Mouse (Mus musculus): Measurements from ENCODE around the gene Gnai2. TPM values are rescaled to one million over a fixed set of nuclear protein-coding genes. Genes with fewer than 3 reads are reported as not detected.

Gnai2 gene
- polyA plus RNA-seq (2015; fragmentation: Nextera tagmentation; extraction: Ambion mirVana), result 285 and 303 TPM in 2 replicates

GRCm38 (mm10) chr9:107635279-107636028 lies at the start of gene Gnai2:
TSS of gene Gnai2 (minus strand) at chr9:107635367.

GRCm38 (mm10) chr9:107679501-107679900 lies 44.3 kb upstream of the Gnai2 start, which contains the start of gene Gnat1:
TSS of gene Gnat1 (minus strand) at chr9:107679712.

GRCm38 (mm10) chr9:107669480-107669945 lies 34.3 kb upstream of the Gnai2 start, which contains the start of gene Slc38a3:
TSS of gene Slc38a3 (minus strand) at chr9:107669530.

GRCm38 (mm10) chr9:107608741-107609432 lies 26.3 kb downstream of the Gnai2 start, which contains the start of gene Sema3b:
TSS of gene Sema3b (minus strand) at chr9:107609229.

GRCm38 (mm10) chr9:107586974-107587832 lies 48.0 kb downstream of the Gnai2 start, which contains the start of gene Ifrd2:
TSS of gene Ifrd2 (plus strand) at chr9:107587642.

GRCm38 (mm10) chr9:107580501-107581317 lies 54.5 kb downstream of the Gnai2 start, which contains the start of gene Hyal3:
TSS of gene Hyal3 (plus strand) at chr9:107580818.

GRCm38 (mm10) chr9:107578587-107578986 lies 56.6 kb downstream of the Gnai2 start, which contains the start of gene Naa80:
TSS of gene Naa80 (plus strand) at chr9:107578887.

GRCm38 (mm10) chr9:107576357-107577107 lies 58.6 kb downstream of the Gnai2 start, which contains the start of gene Hyal1:
TSS of gene Hyal1 (plus strand) at chr9:107576927.

GRCm38 (mm10) chr9:107567702-107568319 lies 67.4 kb downstream of the Gnai2 start, which contains the start of gene Hyal2:
TSS of gene Hyal2 (plus strand) at chr9:107567945.

Other genes with a start within 250 kb of the Gnai2 start
- 0.08 and 0.12 TPM in 2 replicates for gene Cacna2d2, start 235.8 kb downstream of the Gnai2 start, polyA plus RNA-seq (2015; fragmentation: Nextera tagmentation; extraction: Ambion mirVana)
- 36.6 and 39.3 TPM in 2 replicates for gene Tmem115, start 101.4 kb downstream of the Gnai2 start, polyA plus RNA-seq (2015; fragmentation: Nextera tagmentation; extraction: Ambion mirVana)
- 16.3 and 17.5 TPM in 2 replicates for gene Cyb561d2, start 93.2 kb downstream of the Gnai2 start, polyA plus RNA-seq (2015; fragmentation: Nextera tagmentation; extraction: Ambion mirVana)
- 14.7 and 17.2 TPM in 2 replicates for gene Nprl2, start 93.1 kb downstream of the Gnai2 start, polyA plus RNA-seq (2015; fragmentation: Nextera tagmentation; extraction: Ambion mirVana)
- gene Zmynd10, start 88.1 kb downstream of the Gnai2 start, polyA plus RNA-seq (2015; fragmentation: Nextera tagmentation; extraction: Ambion mirVana), result 0.44 and 0.52 TPM in 2 replicates
- 61.6 and 67.2 TPM in 2 replicates for gene Rassf1, start 83.8 kb downstream of the Gnai2 start, polyA plus RNA-seq (2015; fragmentation: Nextera tagmentation; extraction: Ambion mirVana)
- gene Tusc2, start 72.1 kb downstream of the Gnai2 start, polyA plus RNA-seq (2015; fragmentation: Nextera tagmentation; extraction: Ambion mirVana), result 30.8 and 32.6 TPM in 2 replicates
- gene Hyal2, start 67.4 kb downstream of the Gnai2 start, polyA plus RNA-seq (2015; fragmentation: Nextera tagmentation; extraction: Ambion mirVana), result 37.4 and 43.1 TPM in 2 replicates
- gene Hyal1, start 58.4 kb downstream of the Gnai2 start, polyA plus RNA-seq (2015; fragmentation: Nextera tagmentation; extraction: Ambion mirVana), result 6.4 and 7.9 TPM in 2 replicates
- 9.7 and 14.0 TPM in 2 replicates for gene Naa80, start 56.5 kb downstream of the Gnai2 start, polyA plus RNA-seq (2015; fragmentation: Nextera tagmentation; extraction: Ambion mirVana)
- 0.60 and 0.61 TPM in 2 replicates for gene Hyal3, start 54.5 kb downstream of the Gnai2 start, polyA plus RNA-seq (2015; fragmentation: Nextera tagmentation; extraction: Ambion mirVana)
- gene Ifrd2, start 47.7 kb downstream of the Gnai2 start, polyA plus RNA-seq (2015; fragmentation: Nextera tagmentation; extraction: Ambion mirVana), result 21.9 and 26.4 TPM in 2 replicates
- 12.9 and 15.9 TPM in 2 replicates for gene Sema3b, start 26.1 kb downstream of the Gnai2 start, polyA plus RNA-seq (2015; fragmentation: Nextera tagmentation; extraction: Ambion mirVana)
- gene Slc38a3, start 34.2 kb upstream of the Gnai2 start, polyA plus RNA-seq (2015; fragmentation: Nextera tagmentation; extraction: Ambion mirVana), result 0.16 and 0.34 TPM in 2 replicates
- 0.45 and 0.63 TPM in 2 replicates for gene Gnat1, start 44.3 kb upstream of the Gnai2 start, polyA plus RNA-seq (2015; fragmentation: Nextera tagmentation; extraction: Ambion mirVana)
- 10.7 and 12.1 TPM in 2 replicates for gene Sema3f, start 75.1 kb upstream of the Gnai2 start, polyA plus RNA-seq (2015; fragmentation: Nextera tagmentation; extraction: Ambion mirVana)
- gene Rbm5, start 135.6 kb upstream of the Gnai2 start, polyA plus RNA-seq (2015; fragmentation: Nextera tagmentation; extraction: Ambion mirVana), result 81.2 and 82.1 TPM in 2 replicates
- 31.5 and 34.2 TPM in 2 replicates for gene Rbm6, start 237.9 kb upstream of the Gnai2 start, polyA plus RNA-seq (2015; fragmentation: Nextera tagmentation; extraction: Ambion mirVana)

Data from urinary bladder, postnatal 0 days (tissue).